Mouse (Mus musculus): ENCODE measurements around the gene Gdnf. TPM values are rescaled to one million over a fixed set of nuclear protein-coding genes. Genes with fewer than 3 reads are reported as not detected.

Gene Gdnf
- polyA plus RNA-seq, 1 experiment from 2014 or later = 1.2 TPM

DNA sequence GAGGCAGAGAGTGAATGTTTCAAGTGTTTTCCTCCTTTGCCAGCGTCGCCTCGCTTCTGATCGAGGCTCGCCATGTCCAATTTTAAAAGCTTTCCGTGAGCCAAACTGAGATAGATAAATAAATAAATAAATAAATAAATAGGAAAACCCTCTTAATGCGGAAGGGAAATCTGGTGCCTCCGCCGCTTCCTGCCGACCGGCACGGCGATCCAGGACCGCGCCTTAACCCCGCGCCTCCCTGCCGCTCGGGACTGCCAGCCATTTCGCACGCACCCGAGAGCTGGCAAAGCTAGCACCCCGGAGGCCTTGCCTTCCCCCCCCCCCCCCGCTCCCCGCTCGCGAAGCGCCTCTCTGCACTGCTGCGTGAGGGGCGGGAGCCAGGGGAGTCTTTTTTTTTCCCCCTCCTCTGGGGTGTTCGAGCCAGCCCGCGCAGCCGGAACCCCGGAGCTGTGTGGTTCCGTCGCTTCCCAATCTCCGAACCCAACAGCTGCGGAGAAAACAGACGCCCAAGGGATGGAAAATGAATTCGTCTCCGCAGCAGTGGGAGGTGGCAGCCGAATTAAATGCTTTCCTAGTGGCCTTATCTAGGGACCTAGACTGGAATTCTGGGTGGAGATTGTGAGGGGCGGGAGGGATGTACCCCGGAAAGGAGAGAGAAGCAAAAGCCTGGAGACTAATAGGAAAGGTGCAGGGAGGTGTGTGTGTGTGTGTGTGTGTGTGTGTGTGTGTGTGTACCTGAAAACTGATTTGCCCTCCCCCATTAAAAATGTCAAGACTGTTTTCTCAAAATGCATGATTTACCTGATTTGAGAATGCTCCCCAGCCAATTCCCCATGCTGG, 3.1 kb downstream of the Gdnf start:
- H3K27ac ChIP-seq (replicated peaks; ENCODE audit: low read depth, low read length) = no peak overlapping the region
- H3K4me3 ChIP-seq (ENCODE audit: low read depth, low read length) = peak overlapping the region; percentile 60
- H3K27me3 ChIP-seq (replicated peaks; ENCODE audit: control insufficient read depth, insufficient read depth, low read length) = peaks cover 95% of the 10 kb centered on the region
- peak overlapping the region; percentile 53 for H3K9ac ChIP-seq (ENCODE audit: low read depth, low read length)
- H3K4me2 ChIP-seq (ENCODE audit: low read depth, low read length) = peak overlapping the region; percentile 89
- WGBS = under 1% methylated on average over 39 of the region's 45 CpGs
- no peak for ATAC-seq (ENCODE audit: low read depth)
- DNase-seq (ENCODE audit: low spot score) = no peak
- peaks cover 12% of the 10 kb centered on the region for H3K4me1 ChIP-seq (ENCODE audit: control insufficient read depth, insufficient read depth, low read length)
- H3K36me3 ChIP-seq (ENCODE audit: control insufficient read depth, insufficient read depth, low read length) = no peaks in the 10 kb centered on the region
- no peaks in the 10 kb centered on the region for H3K9me3 ChIP-seq (ENCODE audit: control insufficient read depth, low read length)

DNA sequence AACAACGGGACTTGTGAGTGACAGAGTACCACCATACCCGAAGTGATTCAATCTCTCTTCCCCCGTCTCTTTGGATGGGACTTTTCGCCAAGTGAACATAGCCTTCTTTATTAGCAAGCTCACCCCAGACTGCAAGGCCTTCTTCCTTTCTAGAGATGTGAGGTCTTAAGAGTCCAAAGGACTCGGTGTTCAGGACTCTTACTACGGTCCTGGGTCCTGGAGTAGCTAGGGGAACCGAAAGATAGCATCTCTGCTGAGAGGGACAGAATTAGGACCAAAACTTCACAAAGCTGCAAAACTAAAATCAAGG, 3.7 kb downstream of the Gdnf start:
- no peak overlapping the region for H3K9ac ChIP-seq (ENCODE audit: low read depth, low read length)
- ATAC-seq (ENCODE audit: low read depth) (no peak), DNase-seq (ENCODE audit: low spot score) (no peak)
- no peaks in the 10 kb centered on the region for H3K36me3 ChIP-seq (ENCODE audit: control insufficient read depth, insufficient read depth, low read length)
- H3K9me3 ChIP-seq (ENCODE audit: control insufficient read depth, low read length) = no peaks in the 10 kb centered on the region
- H3K4me1 ChIP-seq (ENCODE audit: control insufficient read depth, insufficient read depth, low read length) = peaks cover 12% of the 10 kb centered on the region
- peaks cover 93% of the 10 kb centered on the region for H3K27me3 ChIP-seq (replicated peaks; ENCODE audit: control insufficient read depth, insufficient read depth, low read length)
- 13% methylated on average over 7 of the region's 7 CpGs for WGBS
- H3K4me3 ChIP-seq (ENCODE audit: low read depth, low read length) = peak overlapping the region; percentile 60; the same call in 1 of the 2 replicates
- peak overlapping the region; percentile 89 for H3K4me2 ChIP-seq (ENCODE audit: low read depth, low read length)
- H3K27ac ChIP-seq (replicated peaks; ENCODE audit: low read depth, low read length) = no peak overlapping the region

DNA sequence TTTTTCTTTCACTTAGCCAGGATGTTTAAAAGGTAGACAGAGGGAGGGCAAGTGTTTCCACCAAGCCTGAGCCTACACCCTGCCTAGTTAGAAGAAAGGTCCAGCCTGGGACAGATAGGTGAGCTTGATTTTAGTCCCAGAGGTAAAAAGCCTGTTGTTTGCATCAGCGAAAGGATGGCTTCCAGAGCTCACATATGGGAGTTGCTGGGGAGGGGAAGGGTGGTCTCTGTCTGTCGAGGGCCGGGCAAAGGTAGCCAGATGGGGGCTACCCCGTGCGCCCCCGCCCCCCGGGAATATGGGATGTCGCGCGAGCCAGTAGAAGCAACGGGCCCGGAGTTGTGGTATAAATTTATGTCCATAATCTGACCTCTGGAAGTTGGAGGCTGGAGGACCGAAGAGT, 4.3 kb downstream of the Gdnf start:
- Histone ChIP-seq H3K4me1 (ENCODE audit: control insufficient read depth, insufficient read depth, low read length) (peaks cover 6% of the 10 kb centered on the region; the same call in 1 of the 2 replicates), H3K4me3 (ENCODE audit: low read depth, low read length) (peak overlapping the region; percentile 29), H3K27me3 (replicated peaks; ENCODE audit: control insufficient read depth, insufficient read depth, low read length) (peaks cover 93% of the 10 kb centered on the region), H3K4me2 (ENCODE audit: low read depth, low read length) (peak overlapping the region; percentile 52), H3K9ac (ENCODE audit: low read depth, low read length) (no peak overlapping the region), H3K27ac (replicated peaks; ENCODE audit: low read depth, low read length) (no peak overlapping the region), H3K36me3 (ENCODE audit: control insufficient read depth, insufficient read depth, low read length) (no peaks in the 10 kb centered on the region), H3K9me3 (ENCODE audit: control insufficient read depth, low read length) (no peaks in the 10 kb centered on the region)
- 7% methylated on average over 13 of the region's 13 CpGs for WGBS
- DNase-seq (ENCODE audit: low spot score) (no peak), ATAC-seq (ENCODE audit: low read depth) (no peak)

DNA sequence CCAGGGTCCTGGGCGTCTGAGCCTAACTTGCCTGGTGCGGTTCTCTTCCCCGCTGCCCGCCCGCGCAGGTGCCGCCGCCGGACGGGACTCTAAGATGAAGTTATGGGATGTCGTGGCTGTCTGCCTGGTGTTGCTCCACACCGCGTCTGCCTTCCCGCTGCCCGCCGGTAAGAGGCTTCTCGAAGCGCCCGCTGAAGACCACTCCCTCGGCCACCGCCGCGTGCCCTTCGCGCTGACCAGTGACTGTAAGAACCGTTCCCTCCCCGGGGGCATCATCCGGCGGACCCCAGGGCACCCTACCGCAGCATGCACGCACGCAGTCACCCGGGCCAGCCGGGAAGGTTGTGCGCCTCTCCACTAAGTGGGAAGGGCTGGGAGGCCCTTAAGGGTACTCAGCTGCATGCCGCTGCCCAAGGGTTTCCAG, 4.9 kb downstream of the Gdnf start:
- H3K27me3 ChIP-seq (replicated peaks; ENCODE audit: control insufficient read depth, insufficient read depth, low read length) = peaks cover 87% of the 10 kb centered on the region
- H3K27ac ChIP-seq (replicated peaks; ENCODE audit: low read depth, low read length) = no peak overlapping the region
- H3K9me3 ChIP-seq (ENCODE audit: control insufficient read depth, low read length) = no peaks in the 10 kb centered on the region
- H3K36me3 ChIP-seq (ENCODE audit: control insufficient read depth, insufficient read depth, low read length) = no peaks in the 10 kb centered on the region
- no peak for ATAC-seq (ENCODE audit: low read depth)
- no peak for DNase-seq (ENCODE audit: low spot score)
- 0 out of 2 replicates have a peak, but pooled peaks cover 6% of the 10 kb centered on the region for H3K4me1 ChIP-seq (ENCODE audit: control insufficient read depth, insufficient read depth, low read length)
- WGBS = 3% methylated on average over 25 of the region's 36 CpGs
- peak overlapping the region; percentile 29 for H3K4me3 ChIP-seq (ENCODE audit: low read depth, low read length)
- peak overlapping the region; percentile 52 for H3K4me2 ChIP-seq (ENCODE audit: low read depth, low read length)
- no peak overlapping the region for H3K9ac ChIP-seq (ENCODE audit: low read depth, low read length)

DNA sequence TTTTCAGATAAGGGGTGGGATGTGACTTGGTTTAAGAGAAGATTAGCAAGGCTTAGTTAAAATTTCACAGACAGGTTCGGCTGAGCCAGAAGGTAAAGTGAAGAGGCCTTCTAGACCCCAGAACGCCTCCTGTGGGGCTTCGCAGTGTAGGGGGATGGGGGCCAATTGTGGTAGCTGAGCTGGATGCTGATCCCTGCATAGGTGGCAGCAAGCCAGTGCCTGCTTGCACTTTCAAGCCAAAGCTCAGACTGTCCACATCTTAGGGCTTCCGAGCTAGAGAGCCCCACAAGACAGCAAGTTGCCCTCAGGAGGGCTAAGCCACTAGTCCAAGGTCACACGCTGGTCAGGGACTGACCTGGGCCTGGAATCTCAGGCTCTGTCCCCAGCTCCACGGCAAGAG, 13.2 kb downstream of the Gdnf start:
- no peak for ATAC-seq (ENCODE audit: low read depth)
- Histone ChIP-seq H3K27ac (replicated peaks; ENCODE audit: low read depth, low read length) (no peak overlapping the region), H3K4me1 (ENCODE audit: control insufficient read depth, insufficient read depth, low read length) (no peaks in the 10 kb centered on the region), H3K36me3 (ENCODE audit: control insufficient read depth, insufficient read depth, low read length) (no peaks in the 10 kb centered on the region), H3K9ac (ENCODE audit: low read depth, low read length) (no peak overlapping the region), H3K4me2 (ENCODE audit: low read depth, low read length) (no peak overlapping the region), H3K4me3 (ENCODE audit: low read depth, low read length) (no peak overlapping the region), H3K9me3 (ENCODE audit: control insufficient read depth, low read length) (no peaks in the 10 kb centered on the region), H3K27me3 (replicated peaks; ENCODE audit: control insufficient read depth, insufficient read depth, low read length) (peaks cover 7% of the 10 kb centered on the region)
- 54% methylated on average over 6 of the region's 6 CpGs for WGBS
- DNase-seq (ENCODE audit: low spot score) = no peak

- Histone ChIP-seq H3K27me3 (replicated peaks; ENCODE audit: control insufficient read depth, insufficient read depth, low read length) (no peaks in the 10 kb centered on the region), H3K9ac (ENCODE audit: low read depth, low read length) (no peak overlapping the region), H3K9me3 (ENCODE audit: control insufficient read depth, low read length) (no peaks in the 10 kb centered on the region), H3K36me3 (ENCODE audit: control insufficient read depth, insufficient read depth, low read length) (no peaks in the 10 kb centered on the region), H3K4me3 (ENCODE audit: low read depth, low read length) (no peak overlapping the region), H3K4me1 (ENCODE audit: control insufficient read depth, insufficient read depth, low read length) (no peaks in the 10 kb centered on the region), H3K27ac (replicated peaks; ENCODE audit: low read depth, low read length) (no peak overlapping the region), H3K4me2 (ENCODE audit: low read depth, low read length) (no peak overlapping the region)
- DNase-seq (ENCODE audit: low spot score) = no peak
- WGBS = 64% methylated on average over 6 of the region's 6 CpGs
- ATAC-seq (ENCODE audit: low read depth) = no peak
Measured at GRCm38 (mm10) chr15:7825530-7825929, 14.9 kb downstream of the Gdnf start.

GRCm38 (mm10) chr15:7835404-7835803, 24.8 kb downstream of the Gdnf start:
- Histone ChIP-seq H3K4me3 (ENCODE audit: low read depth, low read length) (no peak overlapping the region), H3K27me3 (replicated peaks; ENCODE audit: control insufficient read depth, insufficient read depth, low read length) (no peaks in the 10 kb centered on the region), H3K27ac (replicated peaks; ENCODE audit: low read depth, low read length) (no peak overlapping the region), H3K4me1 (ENCODE audit: control insufficient read depth, insufficient read depth, low read length) (peaks cover 11% of the 10 kb centered on the region), H3K9me3 (ENCODE audit: control insufficient read depth, low read length) (no peaks in the 10 kb centered on the region), H3K4me2 (ENCODE audit: low read depth, low read length) (no peak overlapping the region), H3K36me3 (ENCODE audit: control insufficient read depth, insufficient read depth, low read length) (0 out of 2 replicates have a peak, but pooled peaks cover 7% of the 10 kb centered on the region), H3K9ac (ENCODE audit: low read depth, low read length) (no peak overlapping the region)
- no peak for ATAC-seq (ENCODE audit: low read depth)
- no peak for DNase-seq (ENCODE audit: low spot score)
- 77% methylated on average over 9 of the region's 9 CpGs for WGBS

GRCm38 (mm10) chr15:7838060-7838920, 27.6 kb downstream of the Gdnf start:
- Histone ChIP-seq H3K36me3 (ENCODE audit: control insufficient read depth, insufficient read depth, low read length) (0 out of 2 replicates have a peak, but pooled peaks cover 7% of the 10 kb centered on the region), H3K9ac (ENCODE audit: low read depth, low read length) (no peak overlapping the region), H3K9me3 (ENCODE audit: control insufficient read depth, low read length) (no peaks in the 10 kb centered on the region), H3K4me2 (ENCODE audit: low read depth, low read length) (peak overlapping the region; percentile 34), H3K27me3 (replicated peaks; ENCODE audit: control insufficient read depth, insufficient read depth, low read length) (no peaks in the 10 kb centered on the region), H3K4me1 (ENCODE audit: control insufficient read depth, insufficient read depth, low read length) (peaks cover 11% of the 10 kb centered on the region), H3K4me3 (ENCODE audit: low read depth, low read length) (no peak overlapping the region), H3K27ac (replicated peaks; ENCODE audit: low read depth, low read length) (no peak overlapping the region)
- ATAC-seq (ENCODE audit: low read depth) (peak; percentile 44), DNase-seq (ENCODE audit: low spot score) (peak; percentile 76)
- 31% methylated on average over 7 of the region's 8 CpGs for WGBS

Data from embryonic facial prominence, embryonic 14.5 days (tissue).